Mouse (Mus musculus): ENCODE results near the gene Fkbp15. TPM values are rescaled to one million over a fixed set of nuclear protein-coding genes. Genes with fewer than 3 reads are reported as not detected.

Gene Fkbp15
- 51.0 and 68.2 TPM in 2 replicates for total RNA-seq (2017)

- ATAC-seq (replicated peaks in 1 of 2; ENCODE audit: insufficient read depth in 1 of 2, low FRiP score in 2 of 2, low TSS enrichment in 1 of 2, low read depth in 1 of 2, poor library complexity in 2 of 2, severe bottlenecking in 2 of 2): peak; percentile 97 to 98
Measured at GRCm38 (mm10) chr4:62360088-62360804, at the start of gene Fkbp15, which contains the start of gene Slc31a1. TSS of gene Fkbp15 (minus strand) at chr4:62360548. TSS of gene Slc31a1 (plus strand) at chr4:62360727.

DNA sequence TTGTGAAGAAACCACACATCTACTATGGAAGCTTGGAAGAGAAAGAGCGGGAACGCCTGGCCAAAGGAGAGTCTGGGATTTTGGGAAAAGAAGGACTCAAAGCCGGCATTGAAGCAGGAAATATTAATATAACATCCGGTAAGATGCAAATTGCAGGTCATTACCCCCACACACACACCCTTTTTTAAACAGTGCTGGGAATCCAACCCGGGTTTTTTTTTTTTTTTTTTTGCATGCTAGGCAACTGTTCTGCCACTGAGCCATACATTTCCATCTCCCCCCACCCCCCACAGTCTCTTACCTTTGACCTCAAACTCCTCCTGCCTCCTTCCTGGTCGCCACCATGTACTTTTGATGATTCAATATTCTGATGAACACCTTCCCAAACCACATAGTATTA is 49.3 kb upstream of the Fkbp15 start:
- no peak for ATAC-seq (replicated peaks in 1 of 2; ENCODE audit: insufficient read depth in 1 of 2, low FRiP score in 2 of 2, low TSS enrichment in 1 of 2, low read depth in 1 of 2, poor library complexity in 2 of 2, severe bottlenecking in 2 of 2)

DNA sequence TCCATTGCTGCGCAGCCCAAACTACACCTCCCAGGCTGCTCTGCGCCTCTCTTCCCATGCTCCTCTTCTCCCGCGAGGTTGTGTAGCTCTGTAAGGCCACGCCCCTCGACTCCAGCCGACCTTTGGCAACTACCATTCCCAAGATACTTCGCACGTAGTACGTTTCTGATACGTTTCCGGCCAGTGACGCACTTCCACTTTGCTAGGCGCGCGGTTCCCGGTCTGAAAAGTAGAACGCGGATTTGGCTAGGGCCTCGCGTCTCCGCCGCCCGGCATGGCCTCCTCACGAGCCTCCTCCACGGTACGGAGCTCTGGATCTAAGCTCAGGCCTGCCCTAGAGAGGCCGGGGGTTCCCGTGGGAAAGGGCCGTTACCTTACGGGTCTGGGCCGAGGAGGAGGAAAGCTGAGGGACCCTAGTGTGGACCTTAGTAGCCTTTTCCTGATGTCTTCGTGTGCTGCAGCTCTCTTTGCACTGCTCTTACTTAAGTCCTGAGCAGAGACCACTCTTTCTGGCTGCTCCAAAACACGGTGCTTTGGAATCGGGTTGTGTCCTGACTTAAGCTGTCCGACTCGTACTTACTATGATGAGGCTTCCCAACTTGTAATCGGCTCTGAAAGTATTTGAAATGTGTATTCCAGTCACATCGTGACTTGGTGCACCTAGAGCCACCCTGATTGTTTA is 48.4 kb upstream of the Fkbp15 start, which contains the start of the genes Cdc26 and Prpf4:
Gene Cdc26 (minus strand): TSS at position 42 of the 682 bp plus-strand sequence.
Gene Prpf4 (plus strand): TSS at position 197 of the 682 bp plus-strand sequence.
- peak; percentile 97 for ATAC-seq (replicated peaks in 1 of 2; ENCODE audit: insufficient read depth in 1 of 2, low FRiP score in 2 of 2, low TSS enrichment in 1 of 2, low read depth in 1 of 2, poor library complexity in 2 of 2, severe bottlenecking in 2 of 2)

- ATAC-seq (replicated peaks in 1 of 2; ENCODE audit: insufficient read depth in 1 of 2, low FRiP score in 2 of 2, low TSS enrichment in 1 of 2, low read depth in 1 of 2, poor library complexity in 2 of 2, severe bottlenecking in 2 of 2): peak; percentile 24 to 36; a peak in 3 of 4 replicates
Measured at GRCm38 (mm10) chr4:62407730-62408582, 47.6 kb upstream of the Fkbp15 start.

DNA sequence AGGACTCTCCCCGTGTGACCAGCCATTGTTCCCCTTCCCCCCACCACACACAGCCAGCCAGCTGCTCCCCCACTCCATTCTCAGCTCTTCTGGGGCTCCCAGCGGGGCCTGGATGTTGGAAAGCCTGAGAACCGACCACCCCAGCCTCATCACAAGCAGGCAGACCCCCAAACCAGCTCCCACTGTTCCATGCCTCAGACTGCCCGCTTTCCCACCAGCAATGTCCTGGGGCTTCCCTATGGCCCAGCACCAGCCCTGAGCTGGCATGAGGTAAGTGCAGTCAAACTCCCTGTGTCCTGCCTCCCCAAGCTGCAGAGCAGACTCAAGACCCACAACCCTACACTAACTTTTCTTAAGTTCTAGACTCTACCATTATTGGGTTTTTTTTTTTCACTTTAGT is 45.8 kb upstream of the Fkbp15 start:
- no peak for ATAC-seq (replicated peaks in 1 of 2; ENCODE audit: insufficient read depth in 1 of 2, low FRiP score in 2 of 2, low TSS enrichment in 1 of 2, low read depth in 1 of 2, poor library complexity in 2 of 2, severe bottlenecking in 2 of 2)

- ATAC-seq (replicated peaks in 1 of 2; ENCODE audit: insufficient read depth in 1 of 2, low FRiP score in 2 of 2, low TSS enrichment in 1 of 2, low read depth in 1 of 2, poor library complexity in 2 of 2, severe bottlenecking in 2 of 2): no peak
Measured at GRCm38 (mm10) chr4:62398956-62399355, 38.6 kb upstream of the Fkbp15 start.

DNA sequence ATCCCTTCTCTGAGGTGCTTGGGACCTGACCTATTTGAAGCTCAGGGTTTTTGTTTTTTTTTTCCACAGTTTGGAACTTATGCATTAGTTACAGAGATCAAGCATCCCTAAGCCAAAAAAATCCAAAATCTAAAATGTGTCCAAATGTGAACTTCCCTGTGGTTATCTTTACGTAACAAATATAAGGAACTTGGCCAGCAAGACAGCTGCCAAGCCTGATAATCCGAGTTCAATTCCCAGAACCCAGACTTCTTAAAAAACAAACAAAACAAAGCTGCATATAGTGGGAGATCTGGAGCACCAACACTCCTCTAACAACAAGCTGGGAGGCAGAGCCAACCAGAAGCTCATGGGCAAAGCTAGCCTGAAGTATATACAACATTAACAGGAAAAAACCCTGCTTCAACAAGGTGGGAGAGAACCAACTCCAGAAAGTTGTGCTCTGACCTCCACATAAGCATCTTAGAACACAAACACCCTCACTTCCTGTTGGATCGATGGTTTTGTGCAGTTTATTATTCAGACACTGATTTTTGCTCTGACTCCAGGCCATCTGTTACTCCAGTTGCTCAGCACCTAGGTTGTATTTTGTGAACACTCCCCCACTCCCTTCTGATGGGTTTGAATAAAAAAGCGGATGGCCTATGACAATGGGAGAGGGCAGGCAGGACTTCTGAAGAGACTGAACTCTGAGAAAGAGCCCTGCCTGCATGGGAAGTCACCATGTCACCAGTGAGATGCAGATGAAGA is 37.4 kb upstream of the Fkbp15 start:
- ATAC-seq (replicated peaks in 1 of 2; ENCODE audit: insufficient read depth in 1 of 2, low FRiP score in 2 of 2, low TSS enrichment in 1 of 2, low read depth in 1 of 2, poor library complexity in 2 of 2, severe bottlenecking in 2 of 2): no peak

DNA sequence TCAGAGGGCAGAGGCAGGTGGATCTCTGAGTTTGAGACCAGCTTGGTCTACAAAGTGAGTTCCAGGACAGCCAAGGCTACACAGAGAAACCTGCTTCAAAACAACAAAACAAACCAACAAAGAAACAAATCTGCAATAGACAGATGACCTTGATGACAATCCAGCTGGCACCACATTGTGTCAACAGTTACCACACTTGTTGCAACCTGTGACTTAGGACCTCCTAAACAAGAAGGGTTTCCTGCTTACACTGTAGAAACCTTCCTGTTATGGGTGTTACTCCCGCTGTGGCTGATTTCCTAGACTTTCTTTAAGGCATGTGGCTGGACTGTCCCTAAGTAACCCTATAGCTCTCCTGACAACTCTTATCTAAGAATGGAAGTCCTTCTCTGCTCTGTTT is 35.5 kb upstream of the Fkbp15 start:
- no peak; a peak in 1 of 4 replicates for ATAC-seq (replicated peaks in 1 of 2; ENCODE audit: insufficient read depth in 1 of 2, low FRiP score in 2 of 2, low TSS enrichment in 1 of 2, low read depth in 1 of 2, poor library complexity in 2 of 2, severe bottlenecking in 2 of 2)

GRCm38 (mm10) chr4:62393459-62393858 is 33.1 kb upstream of the Fkbp15 start:
- no peak for ATAC-seq (replicated peaks in 1 of 2; ENCODE audit: insufficient read depth in 1 of 2, low FRiP score in 2 of 2, low TSS enrichment in 1 of 2, low read depth in 1 of 2, poor library complexity in 2 of 2, severe bottlenecking in 2 of 2)

DNA sequence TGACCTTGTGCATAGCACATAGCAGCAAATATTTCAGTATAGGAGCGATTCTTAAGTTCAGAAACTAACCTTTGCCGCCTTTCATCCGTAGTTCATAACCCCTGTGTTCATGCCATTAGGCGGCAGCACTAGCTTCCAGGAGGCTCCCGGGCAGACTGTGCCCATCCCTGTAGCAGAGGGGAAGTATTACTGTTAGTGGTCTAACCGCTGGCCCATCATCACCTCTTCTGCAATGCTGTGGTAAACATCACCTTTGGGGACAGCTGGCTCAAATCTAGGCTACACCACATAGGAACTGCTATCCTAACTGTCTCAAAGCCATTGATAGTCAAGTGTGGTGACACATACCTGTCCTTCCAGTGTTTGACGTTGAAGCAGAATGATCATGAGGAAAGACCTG is 31.5 kb upstream of the Fkbp15 start:
- ATAC-seq (replicated peaks in 1 of 2; ENCODE audit: insufficient read depth in 1 of 2, low FRiP score in 2 of 2, low TSS enrichment in 1 of 2, low read depth in 1 of 2, poor library complexity in 2 of 2, severe bottlenecking in 2 of 2): peak; percentile 27 to 84; a peak in 1 of 4 replicates

GRCm38 (mm10) chr4:62389592-62390512 is 29.5 kb upstream of the Fkbp15 start:
- ATAC-seq (replicated peaks in 1 of 2; ENCODE audit: insufficient read depth in 1 of 2, low FRiP score in 2 of 2, low TSS enrichment in 1 of 2, low read depth in 1 of 2, poor library complexity in 2 of 2, severe bottlenecking in 2 of 2): no peak

GRCm38 (mm10) chr4:62385439-62385838 is 25.1 kb upstream of the Fkbp15 start:
- ATAC-seq (replicated peaks in 1 of 2; ENCODE audit: insufficient read depth in 1 of 2, low FRiP score in 2 of 2, low TSS enrichment in 1 of 2, low read depth in 1 of 2, poor library complexity in 2 of 2, severe bottlenecking in 2 of 2): no peak

- no peak for ATAC-seq (replicated peaks in 1 of 2; ENCODE audit: insufficient read depth in 1 of 2, low FRiP score in 2 of 2, low TSS enrichment in 1 of 2, low read depth in 1 of 2, poor library complexity in 2 of 2, severe bottlenecking in 2 of 2)
Measured at GRCm38 (mm10) chr4:62384159-62384558, 23.8 kb upstream of the Fkbp15 start.

GRCm38 (mm10) chr4:62383752-62384151 is 23.4 kb upstream of the Fkbp15 start:
- no peak for ATAC-seq (replicated peaks in 1 of 2; ENCODE audit: insufficient read depth in 1 of 2, low FRiP score in 2 of 2, low TSS enrichment in 1 of 2, low read depth in 1 of 2, poor library complexity in 2 of 2, severe bottlenecking in 2 of 2)

DNA sequence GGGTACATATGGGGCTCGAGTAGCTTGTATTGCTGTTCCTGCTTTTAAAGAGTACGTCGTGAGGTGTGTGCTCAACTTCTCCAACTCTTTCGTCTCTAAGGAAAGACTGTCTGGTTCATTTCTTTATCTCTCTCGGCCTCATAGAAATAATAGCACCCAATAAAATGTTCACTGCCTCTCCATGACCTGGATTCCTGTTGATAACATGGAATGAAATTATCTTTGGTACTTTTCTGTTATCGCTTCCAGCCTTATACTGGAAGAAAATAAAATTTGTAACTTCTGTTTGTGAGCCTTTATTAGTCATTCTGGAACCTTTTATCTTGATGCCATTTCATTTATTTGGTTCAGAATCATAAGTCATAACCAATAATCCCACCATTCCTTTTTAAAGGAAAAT is 22.9 kb upstream of the Fkbp15 start:
- ATAC-seq (replicated peaks in 1 of 2; ENCODE audit: insufficient read depth in 1 of 2, low FRiP score in 2 of 2, low TSS enrichment in 1 of 2, low read depth in 1 of 2, poor library complexity in 2 of 2, severe bottlenecking in 2 of 2): no peak

DNA sequence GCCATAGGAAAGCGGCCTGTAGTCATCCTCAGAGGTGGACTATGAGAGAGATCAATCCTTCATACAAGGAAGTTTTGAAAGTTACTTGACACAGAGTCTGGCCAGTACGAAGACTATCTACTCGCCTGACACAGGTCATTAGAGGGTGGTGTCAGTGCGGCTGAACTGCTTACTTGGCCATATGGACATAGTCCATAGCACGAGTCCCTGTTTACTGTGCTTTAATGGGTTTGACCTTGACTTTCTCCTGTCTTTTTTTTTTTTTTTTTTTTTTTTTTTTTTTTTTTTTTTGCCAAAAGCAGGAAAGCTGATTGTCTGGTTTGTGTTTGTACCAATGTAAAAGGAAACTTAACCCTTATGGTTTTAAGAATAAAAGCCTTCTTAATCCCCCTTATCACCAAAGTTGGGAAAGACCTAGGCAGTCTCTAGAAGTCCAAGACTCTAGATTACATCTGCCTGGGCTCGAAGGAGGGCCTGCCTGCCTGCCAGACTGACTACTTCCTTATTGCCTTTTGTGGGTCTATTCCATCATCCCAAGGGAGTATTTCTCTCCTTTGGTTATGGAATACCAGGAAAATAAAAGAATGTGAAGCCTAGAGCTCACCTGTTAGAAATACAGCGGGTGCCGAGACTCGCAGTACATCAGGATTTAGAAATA is 19.5 kb upstream of the Fkbp15 start:
- ATAC-seq (replicated peaks in 1 of 2; ENCODE audit: insufficient read depth in 1 of 2, low FRiP score in 2 of 2, low TSS enrichment in 1 of 2, low read depth in 1 of 2, poor library complexity in 2 of 2, severe bottlenecking in 2 of 2): no peak

Data from hematopoietic stem cell, adult 5-6 weeks (primary cell).